Mouse (Mus musculus) lung, postnatal 36 days (tissue): Measurements from ENCODE around the gene Nme3.
"Not testable (repeated sequence)": the region's sequence is repeated elsewhere in the genome, so short reads cannot be mapped to it uniquely, and the experiment has no call there.

Experiments used
- DNase-seq: peaks from one replicate; pipeline ENCODE4 v3.0.0; 2022; ENCODE audit warnings: mixed read lengths

Nme3 gene

DNA sequence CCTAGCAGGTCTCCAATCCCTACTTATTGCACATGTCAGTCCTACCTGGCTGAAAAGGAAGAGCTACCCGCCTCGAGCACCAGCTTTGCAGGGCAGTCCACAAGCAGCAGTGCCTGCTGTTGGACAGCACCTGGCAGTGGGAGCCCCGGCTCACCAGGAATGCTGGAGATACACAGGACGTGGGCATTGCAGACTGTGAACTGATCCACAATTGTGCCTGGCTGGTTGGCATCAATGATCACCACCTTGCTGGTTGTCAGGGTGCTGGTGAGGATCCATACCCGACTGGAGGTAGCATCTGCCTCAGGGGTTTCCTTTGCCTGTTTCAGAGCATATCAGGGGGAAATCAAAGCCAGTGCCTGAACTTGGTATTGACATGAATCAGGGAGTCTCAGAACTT, 5.8 kb downstream of the Nme3 start:
- no peak for DNase-seq

DNA sequence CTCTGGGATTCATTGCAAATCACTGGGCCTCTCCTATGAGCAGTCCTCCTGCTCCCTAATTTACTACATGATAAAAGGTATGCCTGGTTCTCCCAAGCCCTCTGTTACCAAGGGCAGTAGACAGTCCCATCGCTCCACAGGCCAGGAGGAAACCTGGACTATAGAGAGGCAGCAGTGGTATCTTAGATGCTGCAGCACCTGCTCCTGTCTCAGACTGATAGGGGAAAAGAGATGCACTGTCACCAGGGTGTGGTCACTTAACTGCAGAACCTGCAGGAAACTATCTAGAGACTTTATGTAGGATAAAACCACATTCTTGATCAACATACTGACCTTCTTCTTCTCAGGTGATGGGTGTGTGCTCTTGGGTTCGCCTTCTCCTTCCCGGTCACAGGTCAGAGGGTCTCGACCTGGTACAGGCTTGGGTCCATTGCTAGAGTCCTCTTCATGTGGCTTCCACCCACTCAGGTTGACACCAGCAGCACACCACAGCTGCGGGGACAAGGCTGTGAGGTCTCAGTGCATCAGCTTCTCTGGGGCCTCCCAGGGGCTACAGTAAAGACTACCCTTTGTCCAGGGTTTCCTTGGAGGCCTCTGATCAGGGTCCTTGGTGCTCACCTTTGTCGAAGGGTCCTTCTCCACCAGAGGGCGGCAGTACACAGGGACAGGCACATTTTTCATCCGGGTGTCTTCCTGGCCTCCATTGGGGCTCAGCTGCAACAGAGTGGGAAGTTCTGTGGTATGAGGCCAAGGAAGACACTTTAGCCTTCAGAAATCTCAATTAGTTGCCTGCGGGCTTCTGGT, 6.6 kb downstream of the Nme3 start:
- peak; percentile 45 for DNase-seq

DNA sequence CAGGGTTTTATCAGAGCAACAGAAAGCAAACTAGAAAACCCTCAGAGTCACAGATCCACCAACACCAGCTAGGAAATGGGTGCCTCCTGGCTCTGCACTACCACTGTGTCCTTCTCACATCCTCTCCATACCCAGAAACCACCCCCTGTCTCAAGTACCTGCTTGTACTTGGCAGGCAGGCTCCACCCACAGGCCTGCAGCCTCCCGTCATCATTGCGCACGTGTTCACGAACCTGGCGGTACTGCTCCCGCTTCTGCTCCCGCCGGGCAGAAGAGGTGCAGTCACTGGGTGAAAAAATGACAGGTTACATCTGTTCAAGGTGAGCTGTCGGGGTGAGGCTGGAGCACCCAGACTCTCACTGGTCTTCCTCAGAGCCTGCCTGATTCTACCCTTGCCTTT, 7.5 kb downstream of the Nme3 start:
- DNase-seq = no peak

DNA sequence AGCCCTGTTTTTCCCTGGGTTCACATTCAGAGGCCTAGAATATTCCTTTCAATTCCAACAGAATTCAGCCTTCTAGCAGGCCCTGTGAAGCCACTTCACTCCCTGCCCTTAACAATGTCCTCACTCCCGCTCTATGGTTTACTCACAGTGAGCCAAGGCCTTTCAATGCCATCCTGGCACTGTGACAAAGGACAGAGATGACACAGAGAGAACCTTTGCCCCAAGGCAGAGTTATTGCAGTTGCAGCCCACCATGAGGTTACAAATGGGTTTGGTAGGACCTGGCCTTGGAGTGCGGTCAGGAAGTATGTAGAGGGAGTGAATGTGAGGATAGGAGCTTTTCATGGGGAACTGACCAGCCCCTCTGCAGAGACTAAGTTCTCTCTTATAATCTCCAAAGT, 11.3 kb downstream of the Nme3 start:
- DNase-seq = no peak

DNA sequence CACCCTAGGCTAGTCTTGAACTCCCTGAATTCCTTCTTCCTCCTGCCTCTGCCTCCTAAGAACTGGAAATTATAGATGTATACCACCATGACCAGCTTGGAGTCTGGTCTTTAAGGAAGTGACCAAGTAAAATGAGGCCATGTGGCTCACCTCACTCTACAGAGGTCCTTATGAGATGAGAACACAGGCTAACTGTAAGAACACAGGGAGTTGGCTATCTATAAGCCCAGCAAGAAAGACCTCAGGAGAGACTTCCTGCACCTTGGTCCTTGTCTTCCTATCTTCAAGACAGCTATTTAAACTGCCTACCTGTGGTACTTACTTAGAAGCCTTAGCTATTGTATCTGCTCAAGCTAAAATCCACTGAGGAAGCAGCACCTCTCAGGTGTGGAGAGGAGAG, 17.7 kb downstream of the Nme3 start:
- no peak for DNase-seq

DNA sequence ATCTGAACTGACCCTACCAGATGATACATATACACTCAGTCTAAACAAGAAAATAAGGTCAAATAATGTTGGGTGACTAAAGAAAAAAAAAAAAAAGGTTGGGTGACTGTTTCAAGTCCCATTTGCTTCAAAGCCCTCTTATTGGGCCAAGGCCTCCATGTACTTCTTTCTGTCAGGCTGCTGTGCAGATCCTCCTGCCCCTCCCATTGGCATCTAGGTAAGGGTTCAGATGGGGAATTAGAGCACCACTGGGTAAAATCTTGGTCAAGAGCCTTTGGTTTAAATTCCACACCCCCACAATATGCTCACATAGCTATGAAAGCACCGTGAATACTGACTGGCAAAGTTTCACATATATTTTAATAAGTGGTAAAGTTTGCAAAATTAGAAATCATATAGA, 26.9 kb downstream of the Nme3 start:
- DNase-seq = no peak

DNA sequence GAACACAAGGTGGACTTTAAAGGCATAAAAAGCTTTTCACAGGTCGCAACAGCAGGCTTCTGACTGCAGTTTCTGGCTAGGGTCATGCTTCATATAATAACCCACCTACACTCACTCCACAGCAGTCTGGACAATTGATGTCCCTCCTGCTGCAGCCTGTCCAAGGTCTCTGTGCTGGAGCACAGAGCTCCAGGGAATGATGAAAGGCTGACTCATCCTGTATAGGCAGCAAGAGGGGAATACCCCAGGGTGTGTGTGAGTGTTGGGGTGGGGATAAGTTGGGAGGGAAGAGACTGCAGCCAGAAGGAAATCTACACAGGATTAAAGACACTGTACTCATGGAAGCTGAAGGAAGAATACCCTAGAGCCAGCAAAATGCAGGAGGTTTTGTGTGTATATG, 33.2 kb downstream of the Nme3 start:
- DNase-seq = no peak

DNA sequence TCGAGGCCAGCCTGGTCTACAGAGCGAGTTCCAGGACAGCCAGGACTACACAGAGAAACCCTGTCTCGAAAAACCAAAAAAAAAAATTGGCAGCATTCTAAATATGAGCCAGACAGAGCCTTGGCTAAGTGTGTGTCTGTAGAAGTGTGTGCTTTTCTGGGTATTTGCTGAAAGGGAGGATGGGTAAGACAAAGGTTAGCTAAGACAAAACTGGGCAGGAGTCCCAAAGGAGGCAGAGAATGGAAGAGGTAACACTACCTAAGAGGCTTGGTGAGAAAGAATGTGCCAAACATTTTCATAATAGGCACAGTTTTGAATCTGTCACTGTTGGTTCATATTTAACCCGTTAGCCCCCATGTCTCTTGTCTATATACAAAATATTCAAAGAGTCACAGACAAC, 36.1 kb downstream of the Nme3 start:
- no peak for DNase-seq

DNA sequence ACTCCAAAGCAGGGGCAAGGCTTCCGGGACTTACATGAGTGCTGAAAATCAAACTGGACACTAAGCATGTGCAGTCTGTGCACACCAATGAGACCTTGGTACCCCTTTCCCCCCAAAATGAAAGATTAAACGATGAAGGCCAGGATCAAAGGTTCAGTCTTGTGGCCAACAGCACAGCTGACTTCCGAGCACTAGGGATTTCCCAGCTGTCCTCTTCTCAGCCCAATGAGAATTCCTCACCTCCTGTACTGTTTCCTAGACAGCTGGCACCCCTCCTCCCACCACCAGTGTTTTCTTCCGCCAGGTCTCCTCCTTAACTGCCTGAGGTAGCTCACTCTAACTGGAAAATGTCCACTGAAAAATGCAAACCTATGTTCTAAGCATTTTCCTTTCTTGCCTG, 36.9 kb downstream of the Nme3 start:
- DNase-seq = no peak

DNA sequence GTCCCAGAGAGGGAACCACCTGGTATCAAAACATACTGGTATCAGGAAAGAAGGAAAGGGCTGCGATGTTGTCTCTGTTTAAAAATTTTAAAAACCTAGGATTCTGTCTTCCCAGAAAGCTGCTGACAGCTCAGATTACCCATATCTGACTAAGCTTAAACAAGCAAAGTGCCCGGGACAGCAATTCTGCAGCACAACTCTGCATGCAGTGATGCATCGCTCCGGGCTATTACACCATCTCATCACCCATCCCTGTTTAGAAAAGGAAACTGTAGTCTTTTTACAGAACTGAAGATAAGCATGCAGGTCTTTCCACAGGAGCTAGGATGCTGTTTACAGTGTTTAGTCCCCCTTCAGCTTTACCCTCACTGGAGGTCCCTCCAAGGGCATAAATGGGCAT, 38.6 kb downstream of the Nme3 start:
- no peak for DNase-seq

DNA sequence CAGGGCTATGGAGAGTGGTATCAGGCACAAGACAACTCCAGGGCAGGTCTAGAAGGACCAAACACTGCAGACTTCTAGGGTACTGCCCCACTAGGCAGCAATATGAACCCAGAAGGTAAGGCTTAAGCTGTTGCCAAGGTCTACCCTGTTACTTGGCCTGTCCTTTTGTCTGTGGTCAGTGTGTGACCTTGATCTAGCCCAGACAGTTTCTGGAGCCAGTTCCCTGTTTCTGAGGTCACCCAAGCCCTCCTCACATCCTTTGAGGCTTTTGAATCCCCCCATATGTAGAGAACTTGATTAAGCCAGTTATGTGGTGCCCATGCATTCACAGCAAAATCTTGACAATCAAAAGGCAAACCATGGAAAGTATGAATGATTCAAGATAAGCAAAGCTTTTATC, 39.4 kb downstream of the Nme3 start:
- DNase-seq = no peak

DNA sequence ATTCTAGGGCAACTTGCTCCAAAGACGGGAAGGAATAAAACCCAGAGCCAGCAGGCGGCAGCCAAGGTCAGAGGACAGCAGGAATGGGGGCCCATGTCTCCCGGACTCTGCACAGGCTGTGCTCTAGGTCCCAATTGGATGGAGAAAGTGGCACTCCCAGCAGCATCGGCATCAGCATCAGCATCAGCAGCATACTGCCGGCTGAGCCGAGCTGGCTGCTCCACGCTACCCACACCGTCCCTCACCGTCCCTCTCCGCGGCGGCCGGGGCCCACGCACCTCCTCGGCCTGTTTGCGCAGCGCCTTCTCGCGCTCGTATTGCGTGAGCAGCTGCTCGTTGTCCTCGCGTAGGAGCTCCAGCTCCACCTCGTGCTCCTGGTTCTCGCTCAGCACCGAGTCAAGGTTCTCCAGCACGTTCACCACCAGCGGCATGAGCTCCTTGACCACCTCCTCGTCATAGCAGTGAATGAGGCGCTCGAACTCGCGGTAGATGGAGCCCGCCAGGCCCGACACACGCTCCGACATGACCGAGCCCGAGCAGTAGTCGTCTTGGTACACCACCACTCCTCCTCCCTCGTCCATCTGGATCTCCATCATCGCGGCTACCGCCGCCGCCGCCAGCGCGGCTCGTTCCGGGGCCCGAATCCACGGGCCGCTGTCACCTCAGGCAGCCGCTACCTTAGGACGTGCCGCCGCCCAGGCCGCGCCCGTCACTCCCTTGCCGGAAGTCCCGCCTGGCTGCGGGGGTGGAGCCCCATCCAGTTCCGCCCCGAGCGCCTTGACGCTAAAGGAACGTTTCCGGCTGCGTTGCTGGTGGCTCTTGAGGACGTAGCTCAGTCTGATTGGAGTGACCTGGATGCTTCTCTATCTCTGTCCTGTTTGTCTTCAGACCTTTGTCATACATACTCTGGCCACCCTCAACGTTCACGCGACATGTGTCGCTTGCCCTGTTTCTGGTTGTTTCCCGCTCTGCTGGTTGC, 40.2 kb downstream of the Nme3 start, which contains the start of gene Mapk8ip3:
Gene Mapk8ip3, minus strand, starts transcription at position 719 of the 979 bp plus-strand sequence.
- peak; percentile 97 for DNase-seq

DNA sequence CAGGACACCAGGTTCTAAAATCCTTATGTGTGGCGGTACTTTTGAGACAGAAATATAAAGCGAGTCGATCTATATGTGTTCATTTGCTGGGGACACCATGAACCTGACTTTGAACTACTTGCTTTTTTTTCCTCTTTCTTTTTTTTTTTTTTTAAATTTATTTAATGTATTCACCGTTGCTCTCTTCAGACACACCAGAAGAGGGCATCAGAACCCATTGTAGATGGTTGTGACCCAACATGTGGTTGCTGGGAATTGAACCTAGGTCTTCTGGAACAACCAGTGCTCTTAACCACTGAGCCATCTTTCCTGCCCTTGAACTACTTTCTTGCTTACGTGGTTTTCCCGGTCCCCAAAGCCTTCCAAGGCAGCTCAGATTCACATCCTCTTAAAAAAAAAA, 41.0 kb downstream of the Nme3 start:
- no peak for DNase-seq

DNA sequence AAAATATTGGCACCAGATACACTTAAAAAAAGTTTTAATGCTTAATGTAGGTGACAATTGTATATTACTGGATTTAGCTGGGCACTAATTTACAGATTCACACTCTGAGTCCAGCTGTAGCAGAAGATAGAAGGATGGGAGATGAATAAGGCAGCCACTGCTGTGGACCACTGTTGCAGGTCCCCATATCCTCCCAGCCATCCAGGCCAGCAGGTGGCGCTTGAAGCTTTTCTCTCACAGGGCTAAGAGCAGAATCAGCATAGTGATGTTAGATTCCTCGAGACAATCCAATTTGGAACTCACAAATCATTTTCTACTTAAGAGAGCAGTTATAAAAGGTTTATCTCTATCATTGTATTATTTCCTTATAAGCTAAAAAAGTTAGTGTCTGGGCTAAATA, 46.2 kb downstream of the Nme3 start:
- peak; percentile 69 for DNase-seq

DNA sequence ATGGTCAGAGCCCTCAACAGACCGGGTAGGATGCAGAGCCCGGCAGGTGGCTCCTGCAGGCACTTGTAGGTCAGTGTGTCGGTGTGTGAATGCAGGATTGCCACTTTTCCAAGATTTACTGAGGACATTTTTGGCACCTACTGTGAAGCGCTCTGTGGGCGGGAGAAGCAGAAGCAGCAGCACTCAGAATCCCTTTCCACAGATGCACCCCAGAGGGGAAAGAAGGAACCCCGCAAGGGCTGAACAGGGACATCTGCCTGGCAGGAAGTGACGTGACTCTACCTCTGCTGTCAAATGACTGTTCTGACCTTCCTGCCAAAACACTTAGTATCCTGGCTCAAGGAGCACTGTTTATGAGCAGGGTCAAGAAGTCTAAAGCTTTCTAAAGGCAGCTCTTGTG, 46.7 kb downstream of the Nme3 start:
- DNase-seq = no peak

DNA sequence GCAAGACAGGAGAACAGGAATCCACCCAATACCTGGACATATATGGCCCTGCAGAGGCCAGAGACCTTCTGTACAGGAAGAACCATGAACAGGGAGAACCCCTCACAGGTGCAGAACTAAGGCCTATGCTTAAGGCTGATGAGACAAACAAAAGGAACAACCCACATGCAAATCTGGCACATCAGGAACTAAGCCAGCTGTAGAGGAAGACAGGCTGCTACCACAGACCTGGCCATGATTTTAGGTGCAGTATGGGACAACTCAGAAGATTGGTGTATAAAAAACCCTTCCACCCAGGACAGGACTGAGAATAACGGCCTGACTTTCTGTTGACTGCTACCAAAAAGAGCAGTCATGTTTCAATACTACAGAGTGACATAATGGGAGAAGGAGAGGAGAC, 47.3 kb downstream of the Nme3 start:
- DNase-seq = not testable (repeated sequence)
